10 mouse cellular contexts compared by ENCODE assay signal in genomic region chr3:103792111-103792406, GRCm38 (mm10). TPM values are rescaled to one million over a fixed set of nuclear protein-coding genes. Genes with fewer than 3 reads are reported as not detected.
DNase-seq lines count a peak whose midpoint lies in the region; ATAC-seq and TF ChIP-seq lines count a peak whose summit lies in the region.
"Not testable (repeated sequence)": the region's sequence is repeated elsewhere in the genome, so short reads cannot be mapped to it uniquely, and the experiment has no call there.
"Had no signal": no experiment of that assay in that cellular context is flagged by ENCODE, and none has a peak within 500 bp of the region (broad histone marks: within the 10 kb centered on the region; RNA-seq: fewer than 3 reads in every experiment).

No protein-coding gene starts in this region.

- not testable (repeated sequence) for H3K27me3 ChIP-seq in heart, adult 2 months (ENCODE audit: control insufficient read depth, insufficient read depth, low read length); hindbrain, embryonic 13.5 days; kidney, postnatal 0 days (ENCODE audit: insufficient read depth, low read length); liver, embryonic 14.5 days (ENCODE audit: control insufficient read depth, insufficient read depth, low read length); midbrain, embryonic 15.5 days (replicated peaks); testis, adult 2 months (ENCODE audit: control insufficient read depth, insufficient read depth, low read length)

- ATAC-seq in erythroblast, adult 5-6 weeks (replicated peaks; ENCODE audit: low FRiP score, poor library complexity, severe bottlenecking), result peak; percentile 8
- not testable (repeated sequence) for ATAC-seq in hindbrain, embryonic 13.5 days (ENCODE audit: low FRiP score); kidney, postnatal 0 days (replicated peaks; ENCODE audit: low FRiP score, low read depth); liver, embryonic 14.5 days (ENCODE audit: insufficient read depth); midbrain, embryonic 15.5 days (replicated peaks)

- TF ChIP-seq POLR2A in heart, adult 2 months (IDR thresholded peaks at IDR 0.05; ENCODE audit: insufficient read depth, low read depth, low read length); testis, adult 2 months (IDR thresholded peaks at IDR 0.05; ENCODE audit: control insufficient read depth, low read depth, low read length): not testable (repeated sequence)

- H3K9ac ChIP-seq in heart, adult 2 months (ENCODE audit: low read depth, low read length); kidney, postnatal 0 days (ENCODE audit: low read depth, low read length); midbrain, embryonic 15.5 days: not testable (repeated sequence)
- peak overlapping the region; percentile 96 for H3K9ac ChIP-seq in hindbrain, embryonic 13.5 days
- peak overlapping the region; percentile 96 for H3K9ac ChIP-seq in liver, embryonic 14.5 days (replicated peaks)

- peaks cover 18% of the 10 kb centered on the region for H3K36me3 ChIP-seq in heart, adult 2 months (ENCODE audit: control insufficient read depth, insufficient read depth, low read length)
- H3K36me3 ChIP-seq in hindbrain, embryonic 13.5 days; kidney, postnatal 0 days (ENCODE audit: insufficient read depth, low read length); liver, embryonic 14.5 days (replicated peaks; ENCODE audit: control insufficient read depth, insufficient read depth, low read depth); midbrain, embryonic 15.5 days (replicated peaks); testis, adult 2 months (ENCODE audit: control insufficient read depth, insufficient read depth, low read length): not testable (repeated sequence)

- H3K4me1 ChIP-seq in heart, adult 2 months (ENCODE audit: control insufficient read depth, insufficient read depth, low read length), result peaks cover 21% of the 10 kb centered on the region
- peaks cover 30% of the 10 kb centered on the region for H3K4me1 ChIP-seq in hindbrain, embryonic 13.5 days (replicated peaks)
- H3K4me1 ChIP-seq in kidney, postnatal 0 days (replicated peaks; ENCODE audit: insufficient read depth, low read length); testis, adult 2 months (ENCODE audit: control insufficient read depth, insufficient read depth, low read length): not testable (repeated sequence)
- H3K4me1 ChIP-seq in liver, embryonic 14.5 days (replicated peaks; ENCODE audit: control insufficient read depth in 2 of 2, insufficient read depth in 2 of 2, low read length in 1 of 2), result peaks cover 44 to 59% of the 10 kb centered on the region in 2 experiments
- peaks cover 29% of the 10 kb centered on the region for H3K4me1 ChIP-seq in midbrain, embryonic 15.5 days

- not testable (repeated sequence) for H3K9me3 ChIP-seq in hindbrain, embryonic 13.5 days; kidney, postnatal 0 days (replicated peaks; ENCODE audit: low read length); liver, embryonic 14.5 days (ENCODE audit: control insufficient read depth, low read length); midbrain, embryonic 15.5 days

- DNase-seq in R1 (ENCODE audit: low read depth, low spot score), result peak; percentile 49
- not testable (repeated sequence) for DNase-seq in heart, adult 2 months; kidney, postnatal 0 days (ENCODE audit: low spot score); liver, embryonic 14.5 days (ENCODE audit: low read depth in 3 of 3, low spot score in 3 of 3)

- H3K79me2 ChIP-seq in heart, adult 2 months (replicated peaks; ENCODE audit: control insufficient read depth, insufficient read depth, low read length), result not testable (repeated sequence)

- intact Hi-C loops in heart, adult 2 months (cut with DNase I), result not testable (repeated sequence)

- TF ChIP-seq EP300 in heart, adult 2 months (IDR thresholded peaks at IDR 0.05; ENCODE audit: insufficient read depth, low read depth, low read length); liver, embryonic 14.5 days (IDR thresholded peaks at IDR 0.05; ENCODE audit: low read depth): not testable (repeated sequence)

- TF ChIP-seq CTCF in heart, adult 2 months (IDR thresholded peaks at IDR 0.05); kidney, postnatal 0 days (IDR thresholded peaks at IDR 0.05; ENCODE audit: low read depth); liver, embryonic 14.5 days (IDR thresholded peaks at IDR 0.05; ENCODE audit: low read depth); testis, adult 2 months (IDR thresholded peaks at IDR 0.05; ENCODE audit: control insufficient read depth, insufficient read depth, insufficient replicate concordance, low read depth, low read length): not testable (repeated sequence)

- WGBS in heart, adult 2 months, result 71% methylated on average over 5 of the region's 5 CpGs
- WGBS in hindbrain, embryonic 13.5 days, result 81% methylated on average over 5 of the region's 5 CpGs
- WGBS in kidney, postnatal 0 days, result 88% methylated on average over 5 of the region's 5 CpGs
- 54% methylated on average over 5 of the region's 5 CpGs for WGBS in liver, embryonic 14.5 days (ENCODE audit: insufficient replicate concordance)
- 70% methylated on average over 5 of the region's 5 CpGs for WGBS in midbrain, embryonic 15.5 days

- peak overlapping the region; percentile 79 for H3K4me2 ChIP-seq in hindbrain, embryonic 13.5 days
- peak overlapping the region; percentile 66; the same call in 1 of the 2 replicates for H3K4me2 ChIP-seq in kidney, postnatal 0 days (ENCODE audit: low read length)
- H3K4me2 ChIP-seq in liver, embryonic 14.5 days (ENCODE audit: low read depth), result peak overlapping the region; percentile 88
- H3K4me2 ChIP-seq in midbrain, embryonic 15.5 days, result peak overlapping the region; percentile 77

- peak overlapping the region; percentile 93 for H3K4me3 ChIP-seq in heart, adult 2 months
- H3K4me3 ChIP-seq in hindbrain, embryonic 13.5 days, result peak overlapping the region; percentile 90
- H3K4me3 ChIP-seq in kidney, postnatal 0 days (replicated peaks; ENCODE audit: low read depth, low read length), result not testable (repeated sequence)
- peak overlapping the region in 1 of 2 experiments; percentile 90; a peak in 3 of 4 replicates for H3K4me3 ChIP-seq in liver, embryonic 14.5 days (ENCODE audit: insufficient read depth in 1 of 2, low read depth in 2 of 2, low read length in 2 of 2)
- H3K4me3 ChIP-seq in midbrain, embryonic 15.5 days, result peak overlapping the region; percentile 84; the same call in 1 of the 2 replicates
- H3K4me3 ChIP-seq in testis, adult 2 months (ENCODE audit: control insufficient read depth, low read depth, low read length), result peak overlapping the region; percentile 100

- H3K27ac ChIP-seq in heart, adult 2 months, result peak overlapping the region; percentile 97
- H3K27ac ChIP-seq in hindbrain, embryonic 13.5 days, result peak overlapping the region; percentile 95
- not testable (repeated sequence) for H3K27ac ChIP-seq in kidney, postnatal 0 days
- peak overlapping the region; percentile 95 for H3K27ac ChIP-seq in liver, embryonic 14.5 days
- peak overlapping the region; percentile 91 for H3K27ac ChIP-seq in midbrain, embryonic 15.5 days
- H3K27ac ChIP-seq in testis, adult 2 months (ENCODE audit: control insufficient read depth, insufficient read depth, low read depth, low read length), result peak overlapping the region; percentile 100

RNA-seq across cellular contexts. Expression of gene Hipk1, which starts 0.7 kb away (rescaled TPM):
- total RNA-seq in erythroblast, adult 5-6 weeks (2015; ENCODE audit: low replicate concordance), result 491 and 663 TPM in 2 replicates
- 744 and 752 TPM in 2 replicates for total RNA-seq in erythroblast, adult 5-6 weeks (2017; ENCODE audit: low replicate concordance)
- 100 to 1,000 TPM in 1 of 2 experiments, 10 to 100 TPM in 1; 98.1 to 109 TPM for total RNA-seq in heart, adult 2 months (2021)
- polyA plus RNA-seq in heart, adult 2 months (2012; rRNA removed), result 50.8 and 61.5 TPM in 2 replicates
- 11.8 and 13.3 TPM in 2 replicates for polyA plus RNA-seq in hindbrain, embryonic 13.5 days (2015; fragmentation: Nextera tagmentation; extraction: Ambion mirVana)
- 9.8 and 10.2 TPM in 2 replicates for polyA plus RNA-seq in kidney, postnatal 0 days (2015; fragmentation: Nextera tagmentation; extraction: Ambion mirVana)
- polyA plus RNA-seq in liver, embryonic 14.5 days (2012; rRNA removed), result 22.4 and 22.7 TPM in 2 replicates
- polyA plus RNA-seq in liver, embryonic 14.5 days (2014; fragmentation: Nextera tagmentation; extraction: Ambion mirVana), result 17.1 and 18.9 TPM in 2 replicates
- polyA plus RNA-seq in midbrain, embryonic 15.5 days (2015; fragmentation: Nextera tagmentation; extraction: Ambion mirVana), result 13.0 and 13.2 TPM in 2 replicates
- 203 and 224 TPM in 2 replicates for polyA plus RNA-seq in testis, adult 2 months (2012; rRNA removed)

RNA-seq across cellular contexts. Expression of gene Dclre1b, which starts 17.2 kb away (rescaled TPM):
- 22.5 and 24.5 TPM in 2 replicates for total RNA-seq in erythroblast, adult 5-6 weeks (2015; ENCODE audit: low replicate concordance)
- 14.1 and 19.1 TPM in 2 replicates for total RNA-seq in erythroblast, adult 5-6 weeks (2017; ENCODE audit: low replicate concordance)
- 10 to 100 TPM; 10.7 to 12.0 TPM for total RNA-seq in heart, adult 2 months (2021)
- 6.9 and 7.4 TPM in 2 replicates for polyA plus RNA-seq in heart, adult 2 months (2012; rRNA removed)
- polyA plus RNA-seq in hindbrain, embryonic 13.5 days (2015; fragmentation: Nextera tagmentation; extraction: Ambion mirVana), result 22.2 and 23.4 TPM in 2 replicates
- polyA plus RNA-seq in kidney, postnatal 0 days (2015; fragmentation: Nextera tagmentation; extraction: Ambion mirVana), result 23.1 and 27.1 TPM in 2 replicates
- polyA plus RNA-seq in liver, embryonic 14.5 days (2012; rRNA removed), result 9.7 and 11.5 TPM in 2 replicates
- polyA plus RNA-seq in liver, embryonic 14.5 days (2014; fragmentation: Nextera tagmentation; extraction: Ambion mirVana), result 24.9 and 27.4 TPM in 2 replicates
- 20.4 and 24.1 TPM in 2 replicates for polyA plus RNA-seq in midbrain, embryonic 15.5 days (2015; fragmentation: Nextera tagmentation; extraction: Ambion mirVana)
- 7.6 and 8.5 TPM in 2 replicates for polyA plus RNA-seq in testis, adult 2 months (2012; rRNA removed)

RNA-seq across cellular contexts. Expression of gene Ap4b1, which starts 17.3 kb away (rescaled TPM):
- 56.9 and 81.1 TPM in 2 replicates for total RNA-seq in erythroblast, adult 5-6 weeks (2015; ENCODE audit: low replicate concordance)
- total RNA-seq in erythroblast, adult 5-6 weeks (2017; ENCODE audit: low replicate concordance), result 82.4 and 103 TPM in 2 replicates
- 10 to 100 TPM; 14.8 to 17.7 TPM for total RNA-seq in heart, adult 2 months (2021)
- 14.6 and 25.0 TPM in 2 replicates for polyA plus RNA-seq in heart, adult 2 months (2012; rRNA removed)
- 22.9 and 25.1 TPM in 2 replicates for polyA plus RNA-seq in hindbrain, embryonic 13.5 days (2015; fragmentation: Nextera tagmentation; extraction: Ambion mirVana)
- 15.9 and 16.3 TPM in 2 replicates for polyA plus RNA-seq in kidney, postnatal 0 days (2015; fragmentation: Nextera tagmentation; extraction: Ambion mirVana)
- 11.0 and 11.4 TPM in 2 replicates for polyA plus RNA-seq in liver, embryonic 14.5 days (2012; rRNA removed)
- 12.8 and 15.3 TPM in 2 replicates for polyA plus RNA-seq in liver, embryonic 14.5 days (2014; fragmentation: Nextera tagmentation; extraction: Ambion mirVana)
- 24.4 and 24.5 TPM in 2 replicates for polyA plus RNA-seq in midbrain, embryonic 15.5 days (2015; fragmentation: Nextera tagmentation; extraction: Ambion mirVana)
- polyA plus RNA-seq in testis, adult 2 months (2012; rRNA removed), result 33.9 and 36.2 TPM in 2 replicates

RNA-seq across cellular contexts. Expression of gene Gm43064, which starts 17.3 kb away (rescaled TPM):
- 11.5 and 30.2 TPM in 2 replicates for total RNA-seq in erythroblast, adult 5-6 weeks (2015; ENCODE audit: low replicate concordance)
- total RNA-seq in erythroblast, adult 5-6 weeks (2017; ENCODE audit: low replicate concordance), result 4.9 and 28.2 TPM in 2 replicates
- under 1 TPM in 1 of 2 experiments, not detected in 1; 0.10 TPM for total RNA-seq in heart, adult 2 months (2021)
- polyA plus RNA-seq in heart, adult 2 months (2012; rRNA removed), result not detected in 2 replicates
- 0.53 TPM in 1 of 2 replicates, not detected in the other for polyA plus RNA-seq in hindbrain, embryonic 13.5 days (2015; fragmentation: Nextera tagmentation; extraction: Ambion mirVana)
- polyA plus RNA-seq in kidney, postnatal 0 days (2015; fragmentation: Nextera tagmentation; extraction: Ambion mirVana), result 0.12 and 0.14 TPM in 2 replicates
- 0.48 and 1.6 TPM in 2 replicates for polyA plus RNA-seq in liver, embryonic 14.5 days (2012; rRNA removed)
- 0.10 and 0.34 TPM in 2 replicates for polyA plus RNA-seq in liver, embryonic 14.5 days (2014; fragmentation: Nextera tagmentation; extraction: Ambion mirVana)
- 0.35 and 0.47 TPM in 2 replicates for polyA plus RNA-seq in midbrain, embryonic 15.5 days (2015; fragmentation: Nextera tagmentation; extraction: Ambion mirVana)
- polyA plus RNA-seq in testis, adult 2 months (2012; rRNA removed), result 2.2 TPM in 2 replicates
- total RNA-seq: adrenal gland, postnatal 14 days had no signal

RNA-seq across cellular contexts. Expression of gene Bcl2l15, which starts 40.3 kb away (rescaled TPM):
- 26.8 and 28.8 TPM in 2 replicates for total RNA-seq in erythroblast, adult 5-6 weeks (2015; ENCODE audit: low replicate concordance)
- 38.9 and 50.0 TPM in 2 replicates for total RNA-seq in erythroblast, adult 5-6 weeks (2017; ENCODE audit: low replicate concordance)
- not detected for total RNA-seq in heart, adult 2 months (2021)
- not detected in 2 replicates for polyA plus RNA-seq in heart, adult 2 months (2012; rRNA removed)
- polyA plus RNA-seq in hindbrain, embryonic 13.5 days (2015; fragmentation: Nextera tagmentation; extraction: Ambion mirVana), result 0.17 and 0.41 TPM in 2 replicates
- 0.08 TPM in 1 of 2 replicates, not detected in the other for polyA plus RNA-seq in kidney, postnatal 0 days (2015; fragmentation: Nextera tagmentation; extraction: Ambion mirVana)
- 2.0 and 3.2 TPM in 2 replicates for polyA plus RNA-seq in liver, embryonic 14.5 days (2012; rRNA removed)
- polyA plus RNA-seq in liver, embryonic 14.5 days (2014; fragmentation: Nextera tagmentation; extraction: Ambion mirVana), result 1.5 and 1.7 TPM in 2 replicates
- polyA plus RNA-seq in midbrain, embryonic 15.5 days (2015; fragmentation: Nextera tagmentation; extraction: Ambion mirVana), result 0.18 and 0.32 TPM in 2 replicates
- polyA plus RNA-seq in testis, adult 2 months (2012; rRNA removed), result 0.68 and 3.2 TPM in 2 replicates
- polyA plus RNA-seq: lung, embryonic 16.5 days had no signal
